Comparison of ENCODE assay signal across 8 mouse cellular contexts in genomic region chr5:99387185-99387981, GRCm38 (mm10).
DNase-seq lines count a peak whose midpoint lies in the region; ATAC-seq and TF ChIP-seq lines count a peak whose summit lies in the region.

No protein-coding gene starts in this region.

- H3K4me3 ChIP-seq in kidney, adult 2 months (ENCODE audit: insufficient read depth, low read depth, low read length), result peak overlapping the region; percentile 11; the same call in 1 of the 2 replicates
- H3K4me3 ChIP-seq in hindbrain, embryonic 13.5 days, result no peak overlapping the region
- no peak overlapping the region for H3K4me3 ChIP-seq in hindbrain, postnatal 0 days (ENCODE audit: low read length)

- H3K36me3 ChIP-seq in kidney, adult 2 months (ENCODE audit: control insufficient read depth, insufficient read depth, low read length), result no peaks in the 10 kb centered on the region
- no peaks in the 10 kb centered on the region for H3K36me3 ChIP-seq in hindbrain, embryonic 13.5 days
- H3K36me3 ChIP-seq in hindbrain, postnatal 0 days (ENCODE audit: insufficient read depth, low read length), result no peaks in the 10 kb centered on the region

- no peaks in the 10 kb centered on the region for H3K27me3 ChIP-seq in kidney, adult 2 months (replicated peaks; ENCODE audit: control insufficient read depth, insufficient read depth, low read length)
- H3K27me3 ChIP-seq in hindbrain, embryonic 13.5 days, result peaks cover 92% of the 10 kb centered on the region
- H3K27me3 ChIP-seq in hindbrain, postnatal 0 days (ENCODE audit: insufficient read depth, low read length), result no peaks in the 10 kb centered on the region

- no peaks in the 10 kb centered on the region for H3K9me3 ChIP-seq in hindbrain, embryonic 13.5 days
- no peaks in the 10 kb centered on the region for H3K9me3 ChIP-seq in hindbrain, postnatal 0 days (ENCODE audit: low read length)

- TF ChIP-seq CTCF in kidney, adult 2 months (conservative IDR thresholded peaks at IDR 0.05; ENCODE audit: insufficient read depth, insufficient read length, low read depth, low read length), result no peak
- TF ChIP-seq CTCF in hindbrain, postnatal 0 days (IDR thresholded peaks at IDR 0.05; ENCODE audit: low read depth), result no peak

- H3K4me2 ChIP-seq in hindbrain, embryonic 13.5 days, result no peak overlapping the region
- no peak overlapping the region for H3K4me2 ChIP-seq in hindbrain, postnatal 0 days (ENCODE audit: low read depth, low read length)

- no peak overlapping the region for H3K9ac ChIP-seq in hindbrain, embryonic 13.5 days
- H3K9ac ChIP-seq in hindbrain, postnatal 0 days (replicated peaks; ENCODE audit: low read length), result no peak overlapping the region

- H3K4me1 ChIP-seq in kidney, adult 2 months (ENCODE audit: control insufficient read depth, insufficient read depth, low read length), result peaks cover 18% of the 10 kb centered on the region
- H3K4me1 ChIP-seq in hindbrain, embryonic 13.5 days (replicated peaks), result peaks cover 25% of the 10 kb centered on the region
- H3K4me1 ChIP-seq in hindbrain, postnatal 0 days (ENCODE audit: insufficient read depth, low read length), result no peaks in the 10 kb centered on the region

- DNase-seq in urinary bladder, postnatal 14 days (ENCODE audit: low spot score), result peak; percentile 34
- DNase-seq in urinary bladder, adult 2 months (ENCODE audit: low spot score), result no peak
- DNase-seq in kidney, adult 2 months, result peak; percentile 80
- DNase-seq in liver, result peak; percentile 43
- no peak for DNase-seq in ovary, postnatal 10 days (ENCODE audit: low spot score)
- no peak for DNase-seq in hindbrain, postnatal 0 days (ENCODE audit: low spot score)
- no peak for DNase-seq in ovary, adult 18-20 months (ENCODE audit: low spot score)

- WGBS in kidney, adult 2 months, result 31% methylated on average over 17 of the region's 17 CpGs
- 65% methylated on average over 17 of the region's 17 CpGs for WGBS in hindbrain, embryonic 13.5 days
- WGBS in hindbrain, postnatal 0 days, result 67% methylated on average over 17 of the region's 17 CpGs

- TF ChIP-seq POLR2A in kidney, adult 2 months (IDR thresholded peaks at IDR 0.05; ENCODE audit: low read depth, low read length), result no peak

- no peak for ATAC-seq in hindbrain, embryonic 13.5 days (ENCODE audit: low FRiP score)
- no peak for ATAC-seq in hindbrain, postnatal 0 days

- H3K27ac ChIP-seq in kidney, adult 2 months (ENCODE audit: insufficient read depth, low read depth, low read length), result peak overlapping the region; percentile 89
- H3K27ac ChIP-seq in hindbrain, embryonic 13.5 days, result no peak overlapping the region
- H3K27ac ChIP-seq in hindbrain, postnatal 0 days, result no peak overlapping the region

Comparison
In these comparisons a context has a peak if more than half of its experiments do, and no peak if none do; other contexts are left out.
1. DNase-seq: peak in urinary bladder, postnatal 14 days (single experiment), kidney, adult 2 months (single experiment) and liver (single experiment); none in urinary bladder, adult 2 months (single experiment), ovary, postnatal 10 days (single experiment), hindbrain, postnatal 0 days (single experiment) and ovary, adult 18-20 months (single experiment).